Mouse (Mus musculus): ENCODE measurements around the gene Mpped1. TPM values are rescaled to one million over a fixed set of nuclear protein-coding genes. Genes with fewer than 3 reads are reported as not detected.

Gene Mpped1
- polyA plus RNA-seq, 1 experiment from 2014 or later: 10.8 TPM

DNA sequence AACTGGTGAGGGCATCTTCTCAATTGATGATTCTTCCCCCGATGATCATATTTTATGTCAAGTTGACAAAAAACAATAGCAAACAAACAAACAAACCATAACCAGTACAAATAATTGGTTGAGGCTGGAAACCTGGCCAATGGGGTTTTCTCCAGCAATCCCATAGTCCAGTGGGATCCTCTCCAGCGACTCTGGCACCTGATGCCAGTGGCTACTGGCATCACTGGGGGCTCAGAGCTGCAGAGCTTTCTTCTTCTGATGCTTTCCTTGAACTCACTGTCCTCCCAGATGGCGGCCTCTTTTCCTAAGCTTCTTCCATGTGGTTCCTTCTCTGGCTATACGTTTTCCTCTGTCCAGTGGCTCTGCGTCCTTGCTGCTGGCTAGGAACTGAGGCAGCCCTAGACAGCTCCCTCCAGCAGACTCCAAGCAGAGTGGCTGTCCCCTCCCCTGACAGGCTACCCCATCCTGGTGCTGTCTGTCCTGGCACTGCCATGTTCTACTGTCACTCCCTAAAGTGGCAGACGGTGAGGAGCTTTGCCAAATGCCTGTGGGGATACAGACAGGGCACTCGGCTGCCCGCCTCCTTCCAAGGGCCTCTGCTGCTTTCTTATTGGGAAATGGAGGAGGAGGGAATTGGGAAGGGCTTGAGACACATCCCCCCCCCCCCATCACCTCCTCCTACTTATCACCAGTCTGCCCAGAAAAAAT, 7.8 kb upstream of the Mpped1 start:
- Histone ChIP-seq H3K9me3 (no peaks in the 10 kb centered on the region), H3K36me3 (no peaks in the 10 kb centered on the region), H3K4me2 (replicated peaks) (no peak overlapping the region), H3K4me3 (no peak overlapping the region), H3K27me3 (peaks cover 22% of the 10 kb centered on the region), H3K4me1 (peaks cover 2% of the 10 kb centered on the region; the same call in 1 of the 2 replicates), H3K27ac (replicated peaks) (no peak overlapping the region), H3K9ac (replicated peaks) (no peak overlapping the region)
- no peak for ATAC-seq (ENCODE audit: low FRiP score, low read depth)
- 82% methylated on average over 8 of the region's 8 CpGs for WGBS

GRCm38 (mm10) chr15:83772460-83772859, 6.8 kb upstream of the Mpped1 start:
- no peak for ATAC-seq (ENCODE audit: low FRiP score, low read depth)
- Histone ChIP-seq H3K36me3 (no peaks in the 10 kb centered on the region), H3K9ac (replicated peaks) (no peak overlapping the region), H3K9me3 (no peaks in the 10 kb centered on the region), H3K4me2 (replicated peaks) (no peak overlapping the region), H3K4me3 (no peak overlapping the region), H3K27ac (replicated peaks) (no peak overlapping the region), H3K27me3 (peaks cover 32% of the 10 kb centered on the region), H3K4me1 (no peaks in the 10 kb centered on the region)
- WGBS: 84% methylated on average over 5 of the region's 5 CpGs

- no peak overlapping the region for H3K9ac ChIP-seq (replicated peaks)
- H3K27ac ChIP-seq (replicated peaks): no peak overlapping the region
- H3K4me2 ChIP-seq (replicated peaks): no peak overlapping the region
- no peak overlapping the region for H3K4me3 ChIP-seq
- H3K9me3 ChIP-seq: no peaks in the 10 kb centered on the region
- peaks cover 37% of the 10 kb centered on the region for H3K27me3 ChIP-seq
- no peak for ATAC-seq (ENCODE audit: low FRiP score, low read depth)
- H3K36me3 ChIP-seq: no peaks in the 10 kb centered on the region
- 91% methylated on average over 4 of the region's 4 CpGs for WGBS
- no peaks in the 10 kb centered on the region for H3K4me1 ChIP-seq
Observed at GRCm38 (mm10) chr15:83772953-83773352, 6.3 kb upstream of the Mpped1 start.

GRCm38 (mm10) chr15:83774922-83775321, 4.3 kb upstream of the Mpped1 start:
- Histone ChIP-seq H3K4me3 (no peak overlapping the region), H3K4me2 (replicated peaks) (no peak overlapping the region), H3K9ac (replicated peaks) (no peak overlapping the region), H3K27ac (replicated peaks) (no peak overlapping the region), H3K4me1 (0 out of 2 replicates have a peak, but pooled peaks cover 3% of the 10 kb centered on the region), H3K36me3 (no peaks in the 10 kb centered on the region), H3K9me3 (no peaks in the 10 kb centered on the region), H3K27me3 (peaks cover 53% of the 10 kb centered on the region)
- 74% methylated on average over 4 of the region's 4 CpGs for WGBS
- ATAC-seq (ENCODE audit: low FRiP score, low read depth): no peak

DNA sequence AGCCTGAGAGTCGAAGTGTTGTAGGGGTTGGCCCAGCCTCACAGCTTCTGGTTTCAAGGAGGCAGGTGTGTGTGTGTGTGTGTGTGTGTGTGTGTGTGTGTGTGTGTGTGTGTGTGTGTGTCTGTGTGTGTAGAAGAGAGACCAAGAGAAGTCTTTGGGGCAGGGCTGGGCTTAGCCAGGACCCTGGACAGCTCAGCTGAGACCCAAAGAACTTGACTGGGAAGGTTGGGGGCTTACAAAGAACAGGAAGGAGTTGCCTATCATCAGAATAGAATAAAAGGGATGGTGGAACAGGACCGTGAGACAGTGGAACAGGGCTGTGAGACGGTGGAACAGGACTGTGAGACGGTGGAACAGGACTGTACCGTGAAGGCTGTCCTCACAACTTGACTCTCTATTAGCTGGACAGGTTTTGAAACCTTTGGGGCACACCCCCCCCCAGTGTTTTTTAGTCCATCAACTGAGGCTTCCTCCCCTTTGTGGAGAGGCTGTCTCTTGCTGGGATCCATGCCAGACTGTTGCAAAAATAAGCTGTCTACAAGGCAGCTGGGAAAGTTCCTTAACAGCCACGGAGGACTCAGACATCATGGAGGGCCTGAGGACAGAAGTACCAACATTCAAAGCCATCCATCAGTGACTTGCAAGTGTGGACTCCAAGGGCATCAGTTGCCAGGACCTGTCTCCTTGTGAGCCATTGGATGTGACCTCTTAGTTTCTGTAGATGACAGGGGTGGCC, 2.8 kb upstream of the Mpped1 start:
- WGBS: 75% methylated on average over 6 of the region's 6 CpGs
- Histone ChIP-seq H3K36me3 (no peaks in the 10 kb centered on the region), H3K27ac (replicated peaks) (no peak overlapping the region), H3K9ac (replicated peaks) (no peak overlapping the region), H3K9me3 (no peaks in the 10 kb centered on the region), H3K4me3 (no peak overlapping the region), H3K4me2 (replicated peaks) (no peak overlapping the region), H3K4me1 (peaks cover 16% of the 10 kb centered on the region; the same call in 1 of the 2 replicates), H3K27me3 (peaks cover 67% of the 10 kb centered on the region)
- no peak for ATAC-seq (ENCODE audit: low FRiP score, low read depth)

- no peak for ATAC-seq (ENCODE audit: low FRiP score, low read depth)
- no peaks in the 10 kb centered on the region for H3K9me3 ChIP-seq
- no peak overlapping the region for H3K27ac ChIP-seq (replicated peaks)
- peaks cover 72% of the 10 kb centered on the region for H3K27me3 ChIP-seq
- 68% methylated on average over 6 of the region's 6 CpGs for WGBS
- peaks cover 21% of the 10 kb centered on the region; the same call in 1 of the 2 replicates for H3K4me1 ChIP-seq
- no peak overlapping the region for H3K9ac ChIP-seq (replicated peaks)
- no peak overlapping the region for H3K4me3 ChIP-seq
- no peak overlapping the region for H3K4me2 ChIP-seq (replicated peaks)
- no peaks in the 10 kb centered on the region for H3K36me3 ChIP-seq
Observed at GRCm38 (mm10) chr15:83777476-83777875, 1.8 kb upstream of the Mpped1 start.

GRCm38 (mm10) chr15:83779855-83780740, 831 bp downstream of the Mpped1 start:
- Histone ChIP-seq H3K4me2 (replicated peaks) (peak overlapping the region; percentile 86), H3K9ac (replicated peaks) (peak overlapping the region; percentile 66), H3K27ac (replicated peaks) (no peak overlapping the region), H3K9me3 (no peaks in the 10 kb centered on the region), H3K27me3 (peaks cover 64% of the 10 kb centered on the region), H3K36me3 (no peaks in the 10 kb centered on the region), H3K4me1 (peaks cover 30% of the 10 kb centered on the region; the same call in 1 of the 2 replicates), H3K4me3 (peak overlapping the region; percentile 61)
- ATAC-seq (ENCODE audit: low FRiP score, low read depth): peak; percentile 55
- 2% methylated on average over 53 of the region's 92 CpGs for WGBS

GRCm38 (mm10) chr15:83781304-83781703, 2.0 kb downstream of the Mpped1 start:
- Histone ChIP-seq H3K27me3 (peaks cover 58% of the 10 kb centered on the region), H3K9ac (replicated peaks) (no peak overlapping the region), H3K4me1 (peaks cover 30% of the 10 kb centered on the region; the same call in 1 of the 2 replicates), H3K36me3 (no peaks in the 10 kb centered on the region), H3K9me3 (no peaks in the 10 kb centered on the region), H3K27ac (replicated peaks) (no peak overlapping the region), H3K4me3 (no peak overlapping the region), H3K4me2 (replicated peaks) (no peak overlapping the region)
- WGBS: 69% methylated on average over 11 of the region's 11 CpGs
- no peak for ATAC-seq (ENCODE audit: low FRiP score, low read depth)

DNA sequence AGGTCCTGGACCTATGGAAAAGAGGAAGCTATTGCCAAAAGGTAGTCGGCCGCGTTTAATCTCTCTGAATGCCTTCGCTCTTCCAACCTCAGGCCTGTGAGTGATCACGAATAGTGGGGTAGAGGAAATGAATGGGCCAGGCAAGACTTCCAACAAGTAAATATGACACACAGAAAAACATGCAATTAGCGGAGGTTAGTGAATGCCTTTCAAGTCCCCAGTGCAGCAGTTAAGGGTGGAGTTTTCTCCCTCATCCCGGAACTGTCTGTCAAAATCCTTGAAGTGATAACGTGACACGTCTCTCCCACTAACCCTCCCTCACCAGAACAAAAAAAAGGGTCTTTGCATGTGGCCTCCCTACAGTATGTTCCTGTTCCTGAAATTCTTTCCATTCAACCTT, 3.0 kb downstream of the Mpped1 start:
- WGBS: 53% methylated on average over 9 of the region's 9 CpGs
- no peak for ATAC-seq (ENCODE audit: low FRiP score, low read depth)
- no peak overlapping the region for H3K9ac ChIP-seq (replicated peaks)
- H3K4me3 ChIP-seq: no peak overlapping the region
- no peak overlapping the region for H3K4me2 ChIP-seq (replicated peaks)
- H3K36me3 ChIP-seq: no peaks in the 10 kb centered on the region
- no peak overlapping the region for H3K27ac ChIP-seq (replicated peaks)
- peaks cover 30% of the 10 kb centered on the region; the same call in 1 of the 2 replicates for H3K4me1 ChIP-seq
- H3K27me3 ChIP-seq: peaks cover 49% of the 10 kb centered on the region
- H3K9me3 ChIP-seq: no peaks in the 10 kb centered on the region

DNA sequence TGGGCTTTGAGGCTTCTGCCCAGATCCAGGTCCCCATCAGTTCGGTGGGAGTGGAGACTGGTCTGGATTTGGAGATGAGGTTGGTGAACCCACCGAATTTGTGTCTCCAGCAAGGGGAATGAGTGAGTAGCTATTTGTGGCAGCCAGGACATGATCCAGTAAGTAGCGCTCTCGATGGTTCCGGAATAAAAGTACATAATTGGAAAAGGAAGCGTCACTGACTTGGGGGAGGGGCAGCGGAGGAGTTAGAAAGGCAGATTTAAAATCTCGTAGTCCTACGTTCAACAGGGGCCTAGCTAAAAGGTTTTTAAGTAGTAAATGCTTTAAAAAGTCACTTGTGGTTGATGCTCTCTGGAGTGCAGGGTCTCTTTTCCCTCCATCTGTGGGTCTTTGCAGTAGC, 5.5 kb downstream of the Mpped1 start:
- Histone ChIP-seq H3K27ac (replicated peaks) (no peak overlapping the region), H3K4me2 (replicated peaks) (no peak overlapping the region), H3K4me1 (peaks cover 27% of the 10 kb centered on the region; the same call in 1 of the 2 replicates), H3K9ac (replicated peaks) (no peak overlapping the region; the same call in 1 of the 2 replicates), H3K9me3 (no peaks in the 10 kb centered on the region), H3K36me3 (no peaks in the 10 kb centered on the region), H3K27me3 (peaks cover 26% of the 10 kb centered on the region), H3K4me3 (no peak overlapping the region)
- no peak for ATAC-seq (ENCODE audit: low FRiP score, low read depth)
- 73% methylated on average over 9 of the region's 9 CpGs for WGBS

DNA sequence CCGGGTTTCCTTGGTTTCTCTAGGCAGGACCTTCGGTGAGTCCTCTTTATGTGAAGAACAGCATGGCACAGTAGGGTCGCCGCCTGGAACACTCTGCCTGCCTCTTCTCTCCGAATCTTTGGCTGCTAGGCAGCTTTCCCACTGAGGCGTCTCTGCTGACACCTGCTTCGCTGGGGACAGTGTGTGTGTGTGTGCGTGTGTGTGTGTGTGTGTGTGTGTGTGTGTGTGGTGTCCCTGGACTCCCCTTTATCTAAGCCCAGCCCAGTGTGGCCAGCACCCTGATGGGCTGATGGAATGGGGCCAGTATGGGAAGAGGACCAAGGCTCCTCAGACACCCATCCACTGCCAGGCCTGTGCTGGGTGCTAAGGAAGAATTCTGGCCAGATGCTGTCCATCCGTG, 9.8 kb downstream of the Mpped1 start:
- Histone ChIP-seq H3K36me3 (no peaks in the 10 kb centered on the region), H3K4me2 (replicated peaks) (no peak overlapping the region), H3K9me3 (no peaks in the 10 kb centered on the region), H3K4me3 (no peak overlapping the region), H3K9ac (replicated peaks) (no peak overlapping the region), H3K27me3 (no peaks in the 10 kb centered on the region), H3K4me1 (peaks cover 10% of the 10 kb centered on the region; the same call in 1 of the 2 replicates), H3K27ac (replicated peaks) (no peak overlapping the region)
- 72% methylated on average over 9 of the region's 9 CpGs for WGBS
- no peak for ATAC-seq (ENCODE audit: low FRiP score, low read depth)

Data from midbrain, embryonic 12.5 days (tissue).